9 mouse cellular contexts compared by ENCODE assay signal in the genomic region with DNA sequence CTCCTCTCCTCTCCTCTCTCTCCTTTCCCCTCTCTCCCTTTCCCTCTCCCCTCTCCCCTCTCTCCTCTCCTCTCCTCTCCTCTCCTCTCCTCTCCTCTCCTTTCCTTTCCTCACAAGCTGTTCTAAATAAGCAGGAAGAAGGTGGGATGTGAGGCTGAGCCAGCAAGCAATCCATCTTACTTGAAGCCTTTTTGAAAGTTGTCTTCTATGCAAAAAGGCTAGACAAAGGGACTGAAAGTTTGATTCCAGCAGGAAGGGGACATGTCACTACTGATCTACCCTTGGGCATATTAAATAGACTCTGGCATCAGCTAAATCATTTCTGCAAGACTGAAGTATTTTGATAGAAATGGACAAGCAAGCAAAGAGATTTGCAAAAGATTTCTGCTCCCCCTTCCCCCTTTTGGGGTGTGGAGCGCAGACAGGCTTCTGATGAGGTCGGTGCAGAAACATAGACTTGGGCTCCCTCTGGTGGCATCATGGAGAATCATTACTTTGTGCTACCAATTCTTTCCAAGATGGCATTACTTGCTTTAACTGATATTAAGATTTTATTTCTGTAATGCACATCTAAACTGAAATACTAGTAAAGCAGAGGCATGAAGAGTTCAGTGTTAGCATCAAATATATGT.
DNase-seq lines count a peak whose midpoint lies in the region; ATAC-seq and TF ChIP-seq lines count a peak whose summit lies in the region.
"Had no signal": no experiment of that assay in that cellular context is flagged by ENCODE, and none has a peak within 500 bp of the region (broad histone marks: within the 10 kb centered on the region; RNA-seq: fewer than 3 reads in every experiment).

No protein-coding gene starts in this region.

- no peaks in the 10 kb centered on the region for H3K4me1 ChIP-seq in forebrain, embryonic 15.5 days
- H3K4me1 ChIP-seq in kidney, postnatal 0 days (replicated peaks; ENCODE audit: insufficient read depth, low read length) = no peaks in the 10 kb centered on the region
- H3K4me1 ChIP-seq: stomach, embryonic 15.5 days had no signal

- ATAC-seq in cerebellum, adult (ENCODE audit: insufficient number of reproducible peaks, low FRiP score, low TSS enrichment) = no peak
- ATAC-seq in forebrain, embryonic 15.5 days (replicated peaks) = peak; percentile 85
- ATAC-seq in kidney, postnatal 0 days (replicated peaks; ENCODE audit: low FRiP score, low read depth) = no peak
- peak; percentile 91 for ATAC-seq in megakaryocyte progenitor cell, adult 5-6 weeks (replicated peaks; ENCODE audit: poor library complexity)

- no peak overlapping the region for H3K9ac ChIP-seq in forebrain, embryonic 15.5 days (replicated peaks)
- H3K9ac ChIP-seq in kidney, postnatal 0 days (ENCODE audit: low read depth, low read length) = no peak overlapping the region
- H3K9ac ChIP-seq: stomach, embryonic 15.5 days had no signal

- H3K4me2 ChIP-seq in forebrain, embryonic 15.5 days (replicated peaks) = no peak overlapping the region
- H3K4me2 ChIP-seq in kidney, postnatal 0 days (ENCODE audit: low read length) = no peak overlapping the region
- H3K4me2 ChIP-seq: stomach, embryonic 15.5 days had no signal

- H3K36me3 ChIP-seq in forebrain, embryonic 15.5 days = no peaks in the 10 kb centered on the region
- H3K36me3 ChIP-seq in kidney, postnatal 0 days (ENCODE audit: insufficient read depth, low read length) = no peaks in the 10 kb centered on the region
- H3K36me3 ChIP-seq: stomach, embryonic 15.5 days had no signal

- no peak overlapping the region for H3K4me3 ChIP-seq in forebrain, embryonic 15.5 days
- H3K4me3 ChIP-seq in kidney, postnatal 0 days (replicated peaks; ENCODE audit: low read depth, low read length) = no peak overlapping the region
- H3K4me3 ChIP-seq: stomach, embryonic 15.5 days had no signal

- no peaks in the 10 kb centered on the region for H3K9me3 ChIP-seq in forebrain, embryonic 15.5 days
- no peaks in the 10 kb centered on the region for H3K9me3 ChIP-seq in kidney, postnatal 0 days (replicated peaks; ENCODE audit: low read length)
- H3K9me3 ChIP-seq: stomach, embryonic 15.5 days had no signal

- WGBS in forebrain, embryonic 15.5 days = 3% methylated on average over 2 of the region's 2 CpGs
- WGBS in kidney, postnatal 0 days = 2% methylated on average over 2 of the region's 2 CpGs

- DNase-seq in cerebellum, adult 11-12 months = peak; percentile 4
- DNase-seq in 3T3-L1 (ENCODE audit: low read depth, low spot score) = peak; percentile 45
- DNase-seq in c-Kit-positive CD71-negative TER-119-negative erythroid progenitor cells, embryonic 14.5 days (ENCODE audit: low read depth) = peak; percentile 4
- peak; percentile 73 for DNase-seq in kidney, postnatal 0 days (ENCODE audit: low spot score)
- peak; percentile 14 to 33 for DNase-seq in right cerebral cortex, postnatal 36 days (ENCODE audit: low spot score in 2 of 2)

- TF ChIP-seq CTCF in kidney, postnatal 0 days (IDR thresholded peaks at IDR 0.05; ENCODE audit: low read depth) = peak; percentile 76

- no peak overlapping the region for H3K27ac ChIP-seq in forebrain, embryonic 15.5 days (replicated peaks)
- H3K27ac ChIP-seq in kidney, postnatal 0 days = no peak overlapping the region
- H3K27ac ChIP-seq: stomach, embryonic 15.5 days had no signal

- H3K27me3 ChIP-seq in forebrain, embryonic 15.5 days = no peaks in the 10 kb centered on the region
- no peaks in the 10 kb centered on the region for H3K27me3 ChIP-seq in kidney, postnatal 0 days (ENCODE audit: insufficient read depth, low read length)
- H3K27me3 ChIP-seq: stomach, embryonic 15.5 days had no signal

Comparison
In these comparisons a context has a peak if more than half of its experiments do, and no peak if none do; other contexts are left out.
1. DNase-seq: peak in every context shown above with its lines; median percentile 73 in kidney, postnatal 0 days; 45 in 3T3-L1; 24 in right cerebral cortex, postnatal 36 days; 4 in cerebellum, adult 11-12 months; 4 in c-Kit-positive CD71-negative TER-119-negative erythroid progenitor cells, embryonic 14.5 days.
2. ATAC-seq: peak in forebrain, embryonic 15.5 days (single experiment) and megakaryocyte progenitor cell, adult 5-6 weeks (single experiment); none in cerebellum, adult (single experiment) and kidney, postnatal 0 days (single experiment).